Mouse (Mus musculus) lung, adult 2 months (tissue): ENCODE data around the gene 5730522E02Rik. TPM values are rescaled to one million over a fixed set of nuclear protein-coding genes. Genes with fewer than 3 reads are reported as not detected.

Source experiments
- DNase-seq: peaks from one replicate; pipeline ENCODE4 v3.0.0; 2022
- H3K4me1 ChIP-seq: fragments of 200-500 bp; 2 replicates; pipeline ENCODE4 v1.6.1; 2011; ENCODE audit warnings: low read length; ENCODE audit not compliant: control insufficient read depth, insufficient read depth
- H3K4me3 ChIP-seq: fragments of 200-500 bp; replicated peaks from 2 replicates; pipeline ENCODE3; 2011; ENCODE audit warnings: low read depth, mild to moderate bottlenecking, control low read depth, low read length; ENCODE audit errors: extremely low read depth
- CTCF ChIP-seq: fragments of 200-500 bp; IDR thresholded peaks from 2 replicates; pipeline ENCODE4 v1.5.1; 2011; ENCODE audit warnings: mild to moderate bottlenecking, low read length, control low read depth; ENCODE audit not compliant: insufficient read depth
- POLR2A ChIP-seq: fragments of 200-500 bp; IDR thresholded peaks from 2 replicates; pipeline ENCODE4 v1.6.1; 2011; ENCODE audit warnings: low read depth, mild to moderate bottlenecking, control low read depth, low read length, borderline replicate concordance; ENCODE audit errors: extremely low read depth
- WGBS: fragments of 180-500 bp; shearing (Covaris S2); methylation state at CpG from one replicate; pipeline ENCODE4 v1.1.7; 2018; 5-methylcytosine and 5-hydroxymethylcytosine counted together
- polyA plus RNA-seq: library from polyadenylated mRNA; depleted of rRNA; stranded (reverse); fragments of >200 nt; gene quantifications from 2 replicates; pipeline ENCODE4 v1.2.3, GENCODE M21; 2012

5730522E02Rik gene
- polyA plus RNA-seq, 1 experiment: 0.28 TPM

GRCm38 (mm10) chr11:25767584-25768333, 442.8 kb downstream of the 5730522E02Rik start:
- no peak for TF ChIP-seq POLR2A
- TF ChIP-seq CTCF: no peak
- no peak for DNase-seq
- Histone ChIP-seq H3K4me1 (no peaks in the 10 kb centered on the region), H3K4me3 (no peak overlapping the region)
- 53% methylated on average over 5 of the region's 5 CpGs for WGBS

GRCm38 (mm10) chr11:25753156-25753899, 457.2 kb downstream of the 5730522E02Rik start:
- no peak for DNase-seq
- WGBS: 77% methylated on average over 7 of the region's 7 CpGs
- Histone ChIP-seq H3K4me1 (no peaks in the 10 kb centered on the region), H3K4me3 (no peak overlapping the region)
- TF ChIP-seq POLR2A (no peak), CTCF (no peak)

- Histone ChIP-seq H3K4me3 (no peak overlapping the region), H3K4me1 (no peaks in the 10 kb centered on the region)
- no peak for DNase-seq
- no peak for TF ChIP-seq CTCF
- no peak for TF ChIP-seq POLR2A
- WGBS: 90% methylated on average over 3 of the region's 3 CpGs
Measured at GRCm38 (mm10) chr11:25752418-25752817, 458.1 kb downstream of the 5730522E02Rik start.

GRCm38 (mm10) chr11:25747098-25747862, 463.3 kb downstream of the 5730522E02Rik start:
- 46% methylated on average over 6 of the region's 6 CpGs for WGBS
- no peak for TF ChIP-seq CTCF
- TF ChIP-seq POLR2A: no peak
- no peak for DNase-seq

GRCm38 (mm10) chr11:25743664-25744063, 466.9 kb downstream of the 5730522E02Rik start:
- 76% methylated on average over 3 of the region's 3 CpGs for WGBS
- TF ChIP-seq CTCF: no peak
- TF ChIP-seq POLR2A: no peak
- H3K4me1 ChIP-seq: no peaks in the 10 kb centered on the region
- no peak for DNase-seq
- H3K4me3 ChIP-seq: no peak overlapping the region

More at GRCm38 (mm10) chr11:25747098-25747862, 463.3 kb downstream of the 5730522E02Rik start:
- no peak overlapping the region for H3K4me3 ChIP-seq
- H3K4me1 ChIP-seq: no peaks in the 10 kb centered on the region

GRCm38 (mm10) chr11:25737255-25737654, 473.3 kb downstream of the 5730522E02Rik start:
- Histone ChIP-seq H3K4me3 (no peak overlapping the region), H3K4me1 (no peaks in the 10 kb centered on the region)
- no peak for DNase-seq
- TF ChIP-seq POLR2A (no peak), CTCF (no peak)
- 83% methylated on average over 5 of the region's 5 CpGs for WGBS

- H3K4me1 ChIP-seq: no peaks in the 10 kb centered on the region
- TF ChIP-seq POLR2A: no peak
- TF ChIP-seq CTCF: no peak
- 54% methylated on average over 1 of the region's 1 CpGs for WGBS
Measured at GRCm38 (mm10) chr11:25729476-25729875, 481.1 kb downstream of the 5730522E02Rik start.

GRCm38 (mm10) chr11:25715447-25716321, 494.9 kb downstream of the 5730522E02Rik start:
- TF ChIP-seq CTCF: no peak
- no peak for TF ChIP-seq POLR2A
- WGBS: 72% methylated on average over 7 of the region's 7 CpGs
- DNase-seq: no peak
- no peak overlapping the region for H3K4me3 ChIP-seq
- no peaks in the 10 kb centered on the region for H3K4me1 ChIP-seq

More at GRCm38 (mm10) chr11:25729476-25729875, 481.1 kb downstream of the 5730522E02Rik start:
- no peak overlapping the region for H3K4me3 ChIP-seq
- DNase-seq: no peak
